Mouse (Mus musculus): ENCODE results near the gene Henmt1. TPM values are rescaled to one million over a fixed set of nuclear protein-coding genes. Genes with fewer than 3 reads are reported as not detected.
A peak's percentile ranks its signal among the peaks of the same experiment; 100 is the strongest.

The Henmt1 gene
- polyA plus RNA-seq, 1 experiment from 2014 or later, result 3.1 TPM

GRCm38 (mm10) chr3:108961226-108961625 lies 21.6 kb downstream of the Henmt1 start:
- Histone ChIP-seq H3K36me3 (ENCODE audit: control insufficient read depth, insufficient read depth, low read length) (no peaks in the 10 kb centered on the region), H3K4me1 (ENCODE audit: control insufficient read depth, insufficient read depth, low read length) (no peaks in the 10 kb centered on the region; the same call in 1 of the 2 replicates), H3K4me3 (ENCODE audit: low read depth, low read length) (no peak overlapping the region), H3K9me3 (ENCODE audit: control insufficient read depth, low read length) (no peaks in the 10 kb centered on the region), H3K27ac (ENCODE audit: low read depth, low read length) (peak overlapping the region; percentile 29), H3K27me3 (ENCODE audit: control insufficient read depth, insufficient read depth, low read length) (no peaks in the 10 kb centered on the region), H3K4me2 (ENCODE audit: low read depth, low read length) (peak overlapping the region; percentile 31), H3K9ac (replicated peaks; ENCODE audit: low read depth, low read length) (no peak overlapping the region)
- WGBS, result 14% methylated on average over 7 of the region's 7 CpGs
- ATAC-seq (ENCODE audit: low read depth), result peak; percentile 94

GRCm38 (mm10) chr3:108961655-108962054 lies 22.0 kb downstream of the Henmt1 start:
- H3K4me2 ChIP-seq (ENCODE audit: low read depth, low read length), result peak overlapping the region; percentile 31
- no peak overlapping the region for H3K4me3 ChIP-seq (ENCODE audit: low read depth, low read length)
- peak overlapping the region; percentile 29 for H3K27ac ChIP-seq (ENCODE audit: low read depth, low read length)
- H3K4me1 ChIP-seq (ENCODE audit: control insufficient read depth, insufficient read depth, low read length), result no peaks in the 10 kb centered on the region; the same call in 1 of the 2 replicates
- no peaks in the 10 kb centered on the region for H3K9me3 ChIP-seq (ENCODE audit: control insufficient read depth, low read length)
- H3K36me3 ChIP-seq (ENCODE audit: control insufficient read depth, insufficient read depth, low read length), result no peaks in the 10 kb centered on the region
- H3K27me3 ChIP-seq (ENCODE audit: control insufficient read depth, insufficient read depth, low read length), result no peaks in the 10 kb centered on the region
- peak; percentile 47; the same call in 1 of the 2 replicates for ATAC-seq (ENCODE audit: low read depth)
- H3K9ac ChIP-seq (replicated peaks; ENCODE audit: low read depth, low read length), result no peak overlapping the region
- WGBS, result 45% methylated on average over 6 of the region's 6 CpGs

- WGBS, result 87% methylated on average over 3 of the region's 3 CpGs
- no peak overlapping the region for H3K27ac ChIP-seq (ENCODE audit: low read depth, low read length)
- H3K4me3 ChIP-seq (ENCODE audit: low read depth, low read length), result no peak overlapping the region
- no peaks in the 10 kb centered on the region for H3K27me3 ChIP-seq (ENCODE audit: control insufficient read depth, insufficient read depth, low read length)
- H3K4me1 ChIP-seq (ENCODE audit: control insufficient read depth, insufficient read depth, low read length), result no peaks in the 10 kb centered on the region; the same call in 1 of the 2 replicates
- H3K36me3 ChIP-seq (ENCODE audit: control insufficient read depth, insufficient read depth, low read length), result no peaks in the 10 kb centered on the region
- H3K9me3 ChIP-seq (ENCODE audit: control insufficient read depth, low read length), result no peaks in the 10 kb centered on the region
- no peak for ATAC-seq (ENCODE audit: low read depth)
- H3K4me2 ChIP-seq (ENCODE audit: low read depth, low read length), result no peak overlapping the region
- H3K9ac ChIP-seq (replicated peaks; ENCODE audit: low read depth, low read length), result no peak overlapping the region
These were observed 23.6 kb downstream of the Henmt1 start for GRCm38 (mm10) chr3:108963278-108963677.

GRCm38 (mm10) chr3:108963776-108964175 lies 24.1 kb downstream of the Henmt1 start:
- Histone ChIP-seq H3K4me1 (ENCODE audit: control insufficient read depth, insufficient read depth, low read length) (no peaks in the 10 kb centered on the region; the same call in 1 of the 2 replicates), H3K36me3 (ENCODE audit: control insufficient read depth, insufficient read depth, low read length) (no peaks in the 10 kb centered on the region), H3K9me3 (ENCODE audit: control insufficient read depth, low read length) (no peaks in the 10 kb centered on the region), H3K9ac (replicated peaks; ENCODE audit: low read depth, low read length) (no peak overlapping the region), H3K4me2 (ENCODE audit: low read depth, low read length) (no peak overlapping the region), H3K27me3 (ENCODE audit: control insufficient read depth, insufficient read depth, low read length) (no peaks in the 10 kb centered on the region), H3K4me3 (ENCODE audit: low read depth, low read length) (no peak overlapping the region), H3K27ac (ENCODE audit: low read depth, low read length) (no peak overlapping the region)
- 88% methylated on average over 3 of the region's 3 CpGs for WGBS
- no peak for ATAC-seq (ENCODE audit: low read depth)

- 78% methylated on average over 7 of the region's 7 CpGs for WGBS
- no peaks in the 10 kb centered on the region for H3K36me3 ChIP-seq (ENCODE audit: control insufficient read depth, insufficient read depth, low read length)
- ATAC-seq (ENCODE audit: low read depth), result no peak
- no peak overlapping the region for H3K9ac ChIP-seq (replicated peaks; ENCODE audit: low read depth, low read length)
- no peaks in the 10 kb centered on the region; the same call in 1 of the 2 replicates for H3K4me1 ChIP-seq (ENCODE audit: control insufficient read depth, insufficient read depth, low read length)
- no peak overlapping the region for H3K4me2 ChIP-seq (ENCODE audit: low read depth, low read length)
- H3K9me3 ChIP-seq (ENCODE audit: control insufficient read depth, low read length), result no peaks in the 10 kb centered on the region
- H3K27ac ChIP-seq (ENCODE audit: low read depth, low read length), result no peak overlapping the region
- H3K27me3 ChIP-seq (ENCODE audit: control insufficient read depth, insufficient read depth, low read length), result no peaks in the 10 kb centered on the region
- H3K4me3 ChIP-seq (ENCODE audit: low read depth, low read length), result no peak overlapping the region
These were observed 24.8 kb downstream of the Henmt1 start for GRCm38 (mm10) chr3:108964361-108965044.

DNA sequence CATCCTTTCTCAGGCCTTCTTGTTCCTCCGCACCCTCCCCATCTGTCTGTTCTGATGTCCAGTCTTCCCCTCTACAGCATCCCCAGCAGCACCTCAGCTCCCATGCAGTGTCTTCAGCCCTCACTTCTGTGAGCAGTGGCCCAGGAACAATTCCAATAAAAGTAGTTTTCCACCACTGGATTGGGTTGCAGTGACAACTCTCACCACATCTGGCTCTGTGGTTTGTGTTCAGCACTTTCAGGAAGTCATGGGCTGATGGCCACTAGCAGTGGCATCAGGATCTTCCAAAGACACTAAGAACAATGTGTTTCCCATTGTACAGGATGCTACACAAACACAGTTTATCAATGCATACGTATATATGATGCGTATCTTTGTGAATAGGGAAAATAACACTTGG lies 26.4 kb downstream of the Henmt1 start:
- H3K27ac ChIP-seq (ENCODE audit: low read depth, low read length), result no peak overlapping the region
- no peaks in the 10 kb centered on the region for H3K36me3 ChIP-seq (ENCODE audit: control insufficient read depth, insufficient read depth, low read length)
- H3K4me3 ChIP-seq (ENCODE audit: low read depth, low read length), result no peak overlapping the region
- WGBS, result 97% methylated on average over 3 of the region's 3 CpGs
- no peaks in the 10 kb centered on the region for H3K27me3 ChIP-seq (ENCODE audit: control insufficient read depth, insufficient read depth, low read length)
- no peak overlapping the region for H3K4me2 ChIP-seq (ENCODE audit: low read depth, low read length)
- H3K9me3 ChIP-seq (ENCODE audit: control insufficient read depth, low read length), result no peaks in the 10 kb centered on the region
- ATAC-seq (ENCODE audit: low read depth), result no peak
- H3K9ac ChIP-seq (replicated peaks; ENCODE audit: low read depth, low read length), result no peak overlapping the region
- H3K4me1 ChIP-seq (ENCODE audit: control insufficient read depth, insufficient read depth, low read length), result no peaks in the 10 kb centered on the region; the same call in 1 of the 2 replicates

- Histone ChIP-seq H3K4me1 (ENCODE audit: control insufficient read depth, insufficient read depth, low read length) (no peaks in the 10 kb centered on the region), H3K4me2 (ENCODE audit: low read depth, low read length) (no peak overlapping the region), H3K27ac (ENCODE audit: low read depth, low read length) (no peak overlapping the region), H3K27me3 (ENCODE audit: control insufficient read depth, insufficient read depth, low read length) (no peaks in the 10 kb centered on the region), H3K36me3 (ENCODE audit: control insufficient read depth, insufficient read depth, low read length) (peaks cover 7% of the 10 kb centered on the region), H3K4me3 (ENCODE audit: low read depth, low read length) (no peak overlapping the region), H3K9ac (replicated peaks; ENCODE audit: low read depth, low read length) (no peak overlapping the region), H3K9me3 (ENCODE audit: control insufficient read depth, low read length) (no peaks in the 10 kb centered on the region)
- ATAC-seq (ENCODE audit: low read depth), result no peak
- WGBS, result 81% methylated on average over 13 of the region's 13 CpGs
These were observed 34.4 kb downstream of the Henmt1 start for GRCm38 (mm10) chr3:108973980-108974660.

DNA sequence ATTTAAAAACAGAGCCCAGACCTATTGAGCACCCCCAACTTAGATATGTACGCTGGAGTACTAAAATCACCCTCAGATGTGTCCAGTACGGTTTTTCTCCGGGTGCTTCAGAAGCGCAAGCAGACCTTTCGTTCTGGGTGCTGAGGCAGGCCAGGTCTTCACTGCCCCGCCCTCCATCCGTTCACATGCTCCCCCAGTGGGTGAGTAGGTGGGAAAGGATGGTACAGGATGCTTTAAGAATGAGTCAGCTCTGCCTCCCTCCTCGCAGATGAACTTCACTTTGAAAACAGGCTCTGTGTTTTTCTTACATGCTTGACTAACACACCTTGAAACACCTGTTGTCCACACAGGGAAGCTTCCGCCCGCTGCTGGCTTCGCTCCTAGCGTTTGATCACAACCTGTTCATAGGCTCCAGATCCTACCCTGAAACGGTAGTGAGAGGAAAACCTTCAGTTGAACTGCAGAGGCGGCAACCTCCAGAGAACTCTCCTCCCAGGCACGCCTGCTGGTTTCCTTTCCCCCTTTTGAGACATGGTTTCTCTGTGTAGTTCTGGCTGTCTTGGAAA lies 35.3 kb downstream of the Henmt1 start:
- ATAC-seq (ENCODE audit: low read depth), result no peak
- no peaks in the 10 kb centered on the region for H3K27me3 ChIP-seq (ENCODE audit: control insufficient read depth, insufficient read depth, low read length)
- H3K36me3 ChIP-seq (ENCODE audit: control insufficient read depth, insufficient read depth, low read length), result peaks cover 13% of the 10 kb centered on the region

More for the DNA sequence above, 35.3 kb downstream of the Henmt1 start:
- Histone ChIP-seq H3K9ac (replicated peaks; ENCODE audit: low read depth, low read length) (no peak overlapping the region), H3K4me3 (ENCODE audit: low read depth, low read length) (no peak overlapping the region), H3K27ac (ENCODE audit: low read depth, low read length) (no peak overlapping the region), H3K4me2 (ENCODE audit: low read depth, low read length) (no peak overlapping the region), H3K4me1 (ENCODE audit: control insufficient read depth, insufficient read depth, low read length) (no peaks in the 10 kb centered on the region), H3K9me3 (ENCODE audit: control insufficient read depth, low read length) (no peaks in the 10 kb centered on the region)
- WGBS, result 88% methylated on average over 15 of the region's 15 CpGs
